Mouse (Mus musculus) E14TG2a.4 (cell line): ENCODE results near the gene Wasf3.

Experiments
- CTCF ChIP-seq: conservative IDR thresholded peaks from 2 replicates; pipeline ENCODE4 v1.5.1; 2014; ENCODE audit warnings: low read length
- NANOG ChIP-seq: IDR thresholded peaks from 2 replicates; pipeline ENCODE4 v1.6.1; 2014; ENCODE audit warnings: borderline replicate concordance, low read length, mixed read lengths

- TF ChIP-seq CTCF (no peak), NANOG (no peak)
These were observed 1.2 kb downstream of the Wasf3 start for GRCm38 (mm10) chr5:146385989-146386388.
